Mouse (Mus musculus): Measurements from ENCODE around the gene Mfsd7a.

GRCm38 (mm10) chr5:108447857-108448256 is 834 bp downstream of the Mfsd7a start:
- TF ChIP-seq CTCF (IDR thresholded peaks at IDR 0.05; ENCODE audit: extremely low read depth, insufficient read depth, insufficient read length, insufficient replicate concordance) (no peak), POLR2A (IDR thresholded peaks at IDR 0.05; ENCODE audit: low read depth, low read length) (no peak)
